Mouse (Mus musculus) lung, embryonic 14.5 days (tissue): ENCODE data around the gene Gatad2b. TPM values are rescaled to one million over a fixed set of nuclear protein-coding genes. Genes with fewer than 3 reads are reported as not detected.

Experiments used
- ATAC-seq: fragments of 200-750 bp; cut with Nextera tagmentation; 2 replicates; pipeline ENCODE4 v1.8.0; 2017; ENCODE audit warnings: mild to moderate bottlenecking, moderate TSS enrichment, moderate library complexity; ENCODE audit not compliant: insufficient read depth
- DNase-seq: peaks from one replicate; pipeline ENCODE4 v3.0.0-alpha.2; 2015
- H3K27ac ChIP-seq: fragments of 300-500 bp; sonication (generic); 2 replicates; pipeline ENCODE4 v1.5.1; 2014; ENCODE audit warnings: low read depth, mild to moderate bottlenecking, moderate library complexity
- H3K27me3 ChIP-seq: fragments of 300-500 bp; sonication (generic); 2 replicates; pipeline ENCODE4 v1.6.1; 2014; ENCODE audit warnings: low read length, control low read depth; ENCODE audit not compliant: insufficient read depth
- H3K36me3 ChIP-seq: fragments of 300-500 bp; sonication (generic); 2 replicates; pipeline ENCODE4 v1.6.1; 2014; ENCODE audit warnings: control low read depth; ENCODE audit not compliant: insufficient read depth
- H3K4me1 ChIP-seq: fragments of 300-500 bp; sonication (generic); 2 replicates; pipeline ENCODE4 v1.6.1; 2014; ENCODE audit warnings: antibody characterized with exemption, control low read depth; ENCODE audit not compliant: insufficient read depth
- H3K4me2 ChIP-seq: fragments of 300-500 bp; sonication (generic); 2 replicates; pipeline ENCODE4 v1.6.1; 2014; ENCODE audit warnings: mild to moderate bottlenecking
- H3K4me3 ChIP-seq: fragments of 300-500 bp; sonication (generic); 2 replicates; pipeline ENCODE4 v1.5.1; 2014; ENCODE audit warnings: low read depth, low read length
- H3K9ac ChIP-seq: fragments of 300-500 bp; sonication (generic); 2 replicates; pipeline ENCODE4 v1.6.1; 2014
- H3K9me3 ChIP-seq: fragments of 300-500 bp; sonication (generic); 2 replicates; pipeline ENCODE4 v1.6.1; 2016; ENCODE audit warnings: low read depth, low read length, control low read depth
- CTCF ChIP-seq: IDR thresholded peaks from 2 replicates; pipeline ENCODE4 v1.5.1; 2016; ENCODE audit warnings: antibody characterized with exemption, low read depth
- WGBS: fragments of 180-500 bp; shearing (Covaris S2); extraction: QIAGEN DNeasy Blood & Tissue Kit; methylation state at CpG from one replicate; pipeline ENCODE4 v1.1.7; 2014; 5-methylcytosine and 5-hydroxymethylcytosine counted together
- polyA plus RNA-seq: library from polyadenylated mRNA; unstranded; fragments of >200 nt; fragmentation: Nextera tagmentation; extraction: Ambion mirVana; gene quantifications from 2 replicates; pipeline ENCODE4 v1.2.1, GENCODE M21; 2014

Gene Gatad2b
- polyA plus RNA-seq, 1 experiment from 2014 or later, result 15.8 TPM

DNA sequence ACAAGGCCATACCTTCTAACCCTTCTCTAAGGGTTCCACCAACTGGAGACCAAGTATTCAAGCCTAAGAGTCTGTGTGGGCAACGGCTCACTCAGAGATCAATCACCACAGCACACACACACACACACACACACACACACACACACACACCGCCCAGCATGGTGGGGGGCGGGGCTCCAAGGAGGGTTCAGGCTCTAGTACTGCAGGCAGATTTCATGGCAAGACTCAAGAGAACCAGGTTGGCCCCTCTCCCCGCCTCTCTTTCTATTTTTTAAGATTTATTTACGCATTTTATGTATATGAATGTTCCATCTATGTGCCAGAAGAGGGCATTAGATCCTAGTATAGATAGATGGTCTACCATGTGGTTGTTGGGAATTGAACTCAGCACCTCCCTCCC lies 79.8 kb downstream of the Gatad2b start:
- Histone ChIP-seq H3K4me2 (no peak overlapping the region), H3K4me3 (no peak overlapping the region), H3K27ac (no peak overlapping the region), H3K9ac (no peak overlapping the region), H3K36me3 (no peaks in the 10 kb centered on the region), H3K27me3 (no peaks in the 10 kb centered on the region), H3K9me3 (no peaks in the 10 kb centered on the region), H3K4me1 (no peaks in the 10 kb centered on the region)
- WGBS, result 49% methylated on average over 5 of the region's 5 CpGs
- TF ChIP-seq CTCF, result no peak
- ATAC-seq (peak; percentile 16; the same call in 1 of the 2 replicates), DNase-seq (no peak)

- Histone ChIP-seq H3K9me3 (no peaks in the 10 kb centered on the region), H3K4me1 (no peaks in the 10 kb centered on the region), H3K36me3 (no peaks in the 10 kb centered on the region), H3K4me3 (no peak overlapping the region), H3K9ac (no peak overlapping the region), H3K27ac (no peak overlapping the region), H3K4me2 (no peak overlapping the region), H3K27me3 (no peaks in the 10 kb centered on the region)
- peak; percentile 69 for ATAC-seq
- 23% methylated on average over 4 of the region's 4 CpGs for WGBS
- peak; percentile 96 for DNase-seq
- peak; percentile 88 for TF ChIP-seq CTCF
Observed at GRCm38 (mm10) chr3:90373432-90374028, 80.6 kb downstream of the Gatad2b start.

GRCm38 (mm10) chr3:90374368-90374767 lies 81.4 kb downstream of the Gatad2b start:
- TF ChIP-seq CTCF, result no peak
- Histone ChIP-seq H3K27ac (no peak overlapping the region), H3K36me3 (no peaks in the 10 kb centered on the region), H3K9ac (no peak overlapping the region), H3K4me3 (no peak overlapping the region), H3K4me1 (no peaks in the 10 kb centered on the region), H3K27me3 (no peaks in the 10 kb centered on the region), H3K9me3 (no peaks in the 10 kb centered on the region), H3K4me2 (no peak overlapping the region)
- no peak for DNase-seq
- WGBS, result 72% methylated on average over 4 of the region's 4 CpGs
- no peak for ATAC-seq

DNA sequence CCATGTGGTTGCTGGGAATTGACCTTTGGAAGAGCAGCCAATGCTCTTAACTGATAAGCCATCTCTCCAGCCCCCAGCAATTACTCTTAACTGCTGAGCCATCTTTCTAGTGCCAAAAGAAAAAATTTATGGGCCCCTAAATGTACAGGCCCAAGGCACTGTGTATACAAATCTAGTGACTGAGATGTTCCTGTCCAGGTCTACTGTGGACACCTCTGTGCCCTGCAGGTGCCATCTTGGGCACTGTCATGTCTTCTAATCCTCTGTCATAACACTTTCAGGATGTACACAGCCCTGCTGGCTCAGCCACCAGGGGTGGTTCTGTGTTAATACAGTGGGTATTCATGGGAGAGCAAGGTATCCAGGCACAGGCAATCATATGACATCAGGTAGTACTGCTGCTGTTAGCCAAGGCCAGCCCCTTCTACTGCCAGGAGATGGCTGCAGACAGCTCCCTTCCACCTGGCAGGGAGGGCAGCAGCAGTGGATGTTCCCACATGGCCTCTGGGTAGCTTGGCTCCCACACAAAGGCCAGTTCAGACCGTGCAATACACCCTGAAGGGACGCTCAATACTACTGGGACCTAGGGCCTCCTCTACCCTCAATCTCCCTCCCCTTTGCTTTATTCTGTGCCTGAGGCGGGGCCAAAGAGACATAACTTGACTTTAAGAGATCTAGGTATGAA lies 82.7 kb downstream of the Gatad2b start:
- H3K9ac ChIP-seq, result no peak overlapping the region
- no peaks in the 10 kb centered on the region for H3K4me1 ChIP-seq
- H3K4me3 ChIP-seq, result no peak overlapping the region
- no peak overlapping the region for H3K4me2 ChIP-seq
- no peaks in the 10 kb centered on the region for H3K36me3 ChIP-seq
- H3K27ac ChIP-seq, result no peak overlapping the region
- 43% methylated on average over 3 of the region's 3 CpGs for WGBS
- TF ChIP-seq CTCF, result no peak
- H3K9me3 ChIP-seq, result no peaks in the 10 kb centered on the region
- H3K27me3 ChIP-seq, result no peaks in the 10 kb centered on the region
- ATAC-seq, result no peak
- no peak for DNase-seq

DNA sequence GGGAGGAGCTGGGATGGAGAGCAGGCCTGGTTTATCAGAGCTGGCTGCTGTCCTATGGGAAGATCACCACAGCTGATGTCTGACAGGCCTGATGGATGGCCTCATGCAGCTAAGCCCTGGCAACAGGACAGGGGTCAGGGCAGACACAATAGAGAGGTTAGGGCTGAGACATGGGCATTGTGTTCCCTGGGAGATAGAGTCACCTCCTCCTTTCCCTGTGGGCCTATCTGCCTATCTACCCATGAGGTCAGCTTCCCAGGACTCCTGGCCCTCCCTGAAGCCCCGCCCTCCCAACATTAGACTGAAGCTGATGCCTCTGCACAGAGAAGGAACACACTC lies 83.2 kb downstream of the Gatad2b start:
- TF ChIP-seq CTCF, result no peak

DNA sequence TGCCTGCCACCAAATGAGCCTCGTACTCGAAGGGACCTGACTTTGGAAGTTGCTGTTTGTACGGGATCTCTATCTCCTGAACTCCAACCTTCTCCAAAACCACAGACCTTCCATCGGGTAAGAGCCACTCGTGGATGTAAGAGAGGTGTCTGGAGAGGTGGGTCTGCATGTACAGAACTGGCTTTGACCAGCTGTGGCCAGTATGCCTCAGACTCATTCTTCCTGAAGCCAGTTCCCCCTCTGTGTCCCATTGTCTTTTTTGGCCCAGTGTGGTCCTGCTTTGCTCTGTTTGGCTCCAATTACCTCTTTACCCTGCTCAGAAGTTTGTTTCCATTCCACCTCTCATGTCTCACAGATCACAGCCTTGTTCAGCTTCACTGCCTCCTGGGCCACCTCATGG lies 85.5 kb downstream of the Gatad2b start:
- TF ChIP-seq CTCF, result no peak

More for the DNA sequence above, 83.2 kb downstream of the Gatad2b start:
- WGBS, result 67% methylated on average over 1 of the region's 1 CpGs
- H3K27ac ChIP-seq, result no peak overlapping the region
- ATAC-seq (no peak), DNase-seq (no peak)
- H3K4me1 ChIP-seq, result no peaks in the 10 kb centered on the region
- H3K9me3 ChIP-seq, result no peaks in the 10 kb centered on the region
- no peak overlapping the region for H3K4me2 ChIP-seq
- no peaks in the 10 kb centered on the region for H3K27me3 ChIP-seq
- no peaks in the 10 kb centered on the region for H3K36me3 ChIP-seq
- H3K9ac ChIP-seq, result no peak overlapping the region
- no peak overlapping the region for H3K4me3 ChIP-seq

DNA sequence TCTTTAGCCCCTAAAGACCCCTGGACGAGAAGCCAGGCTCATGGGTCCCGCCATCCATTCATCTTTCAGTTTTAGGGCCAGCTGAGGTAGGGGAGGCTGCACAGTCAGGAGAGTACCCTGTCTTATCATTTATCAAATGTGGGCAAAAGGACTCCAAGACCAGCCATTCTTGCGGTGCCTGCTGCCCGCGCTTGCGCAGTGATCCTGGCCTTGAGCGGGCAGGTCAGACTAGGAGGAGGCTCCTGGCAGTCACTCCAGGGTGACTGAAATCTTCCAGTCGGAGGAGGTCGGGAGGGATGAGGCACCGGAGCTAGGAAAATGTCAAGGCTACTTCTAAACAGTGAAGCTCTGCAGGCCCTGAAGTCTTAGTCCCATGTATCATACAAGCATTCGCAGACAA lies 88.7 kb downstream of the Gatad2b start:
- H3K9me3 ChIP-seq, result no peaks in the 10 kb centered on the region
- WGBS, result 58% methylated on average over 11 of the region's 11 CpGs
- no peak overlapping the region for H3K4me3 ChIP-seq
- no peak overlapping the region for H3K27ac ChIP-seq
- no peak overlapping the region for H3K9ac ChIP-seq
- peaks cover 15% of the 10 kb centered on the region; the same call in 1 of the 2 replicates for H3K36me3 ChIP-seq
- ATAC-seq, result no peak
- DNase-seq, result no peak
- no peaks in the 10 kb centered on the region for H3K27me3 ChIP-seq
- no peaks in the 10 kb centered on the region for H3K4me1 ChIP-seq
- TF ChIP-seq CTCF, result no peak
- H3K4me2 ChIP-seq, result no peak overlapping the region

More for the DNA sequence above, 85.5 kb downstream of the Gatad2b start:
- ATAC-seq (no peak), DNase-seq (no peak)
- 65% methylated on average over 5 of the region's 5 CpGs for WGBS
- no peaks in the 10 kb centered on the region for H3K4me1 ChIP-seq
- H3K9ac ChIP-seq, result no peak overlapping the region
- H3K36me3 ChIP-seq, result no peaks in the 10 kb centered on the region
- H3K4me2 ChIP-seq, result no peak overlapping the region
- no peaks in the 10 kb centered on the region for H3K9me3 ChIP-seq
- H3K27me3 ChIP-seq, result no peaks in the 10 kb centered on the region
- no peak overlapping the region for H3K4me3 ChIP-seq
- H3K27ac ChIP-seq, result no peak overlapping the region
